Mouse (Mus musculus): ENCODE measurements at regions not wholly inside any gene's neighbourhood (a gene's known extent, or its start where the extent isn't known, plus 50 kb on each side); places are given as distances from the start of the nearest gene placed in this dataset.

GRCm38 (mm10) chr1:64319155-64319582 is 197.1 kb upstream of the Klf7 start:
- no peak for TF ChIP-seq POLR2A (IDR thresholded peaks at IDR 0.05; ENCODE audit: insufficient read length, low read depth)
- no peak for TF ChIP-seq SRF (IDR thresholded peaks at IDR 0.05; ENCODE audit: control insufficient read depth, insufficient read length, low read depth)
- TF ChIP-seq REST (IDR thresholded peaks at IDR 0.05; ENCODE audit: insufficient read depth, insufficient read length), result no peak
- no peak for TF ChIP-seq E2F4 (IDR thresholded peaks at IDR 0.05; ENCODE audit: insufficient read depth)
- TF ChIP-seq POLR2AphosphoS2 (IDR thresholded peaks at IDR 0.05; ENCODE audit: insufficient read length, low read depth), result no peak
- TF ChIP-seq MYOG (IDR thresholded peaks at IDR 0.05; ENCODE audit: control insufficient read depth in 1 of 3, insufficient read depth in 1 of 3, insufficient read length in 2 of 3, low read depth in 2 of 3), result no peak
- TF ChIP-seq MAX (IDR thresholded peaks at IDR 0.05; ENCODE audit: low read depth), result no peak
